Mouse (Mus musculus) bone marrow, adult 2 months (tissue): ENCODE measurements at regions not wholly inside any gene's neighbourhood (a gene's known extent, or its start where the extent isn't known, plus 50 kb on each side); places are given as distances from the start of the nearest gene placed in this dataset.

Source experiments
- CTCF ChIP-seq: fragments of 200-500 bp; IDR thresholded peaks from 2 replicates; pipeline ENCODE4 v1.5.1; 2011; ENCODE audit warnings: low read length, control low read depth; ENCODE audit not compliant: control insufficient read depth, insufficient read depth
- POLR2A ChIP-seq: fragments of 200-500 bp; IDR thresholded peaks from 2 replicates; pipeline ENCODE4 v1.6.1; 2011; ENCODE audit warnings: low read depth, mild to moderate bottlenecking, control low read depth, low read length, borderline replicate concordance; ENCODE audit not compliant: control insufficient read depth

DNA sequence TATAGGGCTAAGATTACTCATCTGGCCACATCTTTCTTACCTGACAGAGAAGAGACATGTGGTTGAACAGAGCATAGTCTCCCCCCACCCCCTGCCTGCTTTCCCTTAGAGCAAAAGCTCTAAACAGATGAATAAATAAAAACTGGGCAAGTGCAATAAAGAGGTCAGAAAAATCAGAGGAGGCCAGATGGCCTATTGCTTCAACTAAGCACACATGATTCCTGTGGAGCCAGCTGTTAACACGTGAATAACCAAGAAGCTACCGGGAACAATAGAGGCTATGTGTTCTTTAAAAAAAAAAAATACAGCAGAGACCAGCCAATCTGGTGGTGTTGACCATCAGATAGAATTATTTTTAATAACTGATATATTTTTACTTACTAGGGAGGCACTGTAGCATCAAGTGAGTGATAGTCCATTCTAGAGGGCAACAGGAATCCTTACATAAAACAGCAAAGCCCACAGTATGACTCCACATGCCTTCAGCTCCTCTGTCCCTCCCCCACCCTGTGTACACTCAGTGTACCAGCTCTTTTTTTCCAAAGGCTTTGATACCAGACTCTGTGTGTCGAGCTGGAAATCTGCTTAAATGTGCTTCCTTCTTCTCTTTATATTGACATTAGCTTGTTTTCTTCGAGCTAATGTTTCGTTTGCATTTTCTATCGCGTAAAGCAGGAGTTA is 272.6 kb downstream of the Plk2 start:
- no peak for TF ChIP-seq CTCF
- no peak for TF ChIP-seq POLR2A
